Mouse (Mus musculus): ENCODE data around the gene Gm5741.

DNA sequence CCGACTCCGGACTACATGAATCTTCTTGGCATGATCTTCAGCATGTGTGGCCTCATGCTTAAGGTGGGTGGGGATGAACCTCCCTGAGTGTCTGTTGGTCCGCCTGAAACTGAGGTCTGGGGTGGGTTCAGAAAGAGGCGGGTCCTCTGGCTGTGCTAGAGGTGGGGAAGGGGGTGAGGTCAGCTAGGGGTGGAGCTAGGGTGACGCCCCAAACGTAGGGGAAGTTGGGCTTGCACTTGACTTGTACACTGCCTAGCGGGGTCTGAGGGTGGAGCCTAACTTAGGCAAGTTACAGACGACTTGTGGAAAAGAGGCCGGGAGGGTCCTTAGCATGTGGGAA, 13.4 kb upstream of the Gm5741 start, which contains the start of gene Wdr83:
- TF ChIP-seq CTCF (IDR thresholded peaks at IDR 0.05; ENCODE audit: extremely low read depth, insufficient read length, insufficient replicate concordance, low read depth, low read length), result no peak
- TF ChIP-seq POLR2A (IDR thresholded peaks at IDR 0.05; ENCODE audit: low read depth, low read length), result no peak

Measured in small intestine, adult 2 months (tissue).